Mouse (Mus musculus) urinary bladder, postnatal 25 days (tissue): ENCODE results near the gene Tada3.
A peak's percentile ranks its signal among the peaks of the same experiment; 100 is the strongest.

Experiments
- DNase-seq: peaks from one replicate; pipeline ENCODE4 v3.0.0; 2022; ENCODE audit warnings: low spot score

Gene Tada3

DNA sequence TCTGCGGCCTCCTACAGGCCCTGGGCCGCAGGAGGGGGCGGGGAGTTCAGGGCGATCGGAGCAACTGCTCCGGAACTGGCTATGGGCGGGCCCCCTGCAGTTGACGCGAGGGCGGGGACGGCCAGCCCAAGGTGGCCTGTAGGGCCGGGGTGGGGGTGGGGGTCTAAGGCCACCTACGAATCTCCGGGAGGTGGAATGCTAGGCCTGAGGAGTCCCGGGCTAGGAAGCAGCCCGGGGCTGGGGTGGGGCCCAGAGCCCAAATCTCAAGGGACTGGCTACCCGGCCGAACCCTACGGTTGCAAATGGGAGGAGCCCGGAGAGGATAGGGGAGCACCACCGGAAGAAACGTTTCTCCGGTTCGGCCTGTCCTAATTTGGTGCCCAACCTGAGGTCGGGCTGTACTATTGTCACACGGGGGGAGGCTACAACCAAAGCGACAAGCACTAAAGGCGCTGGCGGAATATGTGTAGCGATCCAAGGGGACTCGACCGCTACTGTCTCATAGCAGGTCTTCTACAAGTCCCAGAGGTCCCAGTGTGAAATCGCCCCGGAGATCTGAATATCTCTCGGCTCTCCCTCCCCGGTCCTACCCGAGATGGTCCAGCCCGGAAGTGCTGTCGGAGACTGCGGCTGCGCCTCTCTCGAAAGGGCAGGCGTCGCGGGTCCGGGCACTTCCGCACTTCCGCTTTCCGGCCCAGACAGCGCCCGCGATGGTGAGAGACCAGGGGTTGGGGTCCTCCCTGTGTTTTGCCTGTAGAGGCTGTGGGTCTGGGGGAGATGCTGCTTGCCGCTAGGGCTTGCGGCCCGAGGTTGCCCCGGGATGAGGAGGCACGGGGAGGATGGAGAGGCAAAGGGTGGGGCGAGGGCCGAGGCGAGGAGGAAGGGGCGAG is at the start of gene Tada3, which contains the start of gene Arpc4:
TSS of gene Tada3 (minus strand) at position 388 of the 890 bp plus-strand sequence.
TSS of gene Arpc4 (plus strand) at position 620 of the 890 bp plus-strand sequence.
- peak; percentile 85 for DNase-seq

DNA sequence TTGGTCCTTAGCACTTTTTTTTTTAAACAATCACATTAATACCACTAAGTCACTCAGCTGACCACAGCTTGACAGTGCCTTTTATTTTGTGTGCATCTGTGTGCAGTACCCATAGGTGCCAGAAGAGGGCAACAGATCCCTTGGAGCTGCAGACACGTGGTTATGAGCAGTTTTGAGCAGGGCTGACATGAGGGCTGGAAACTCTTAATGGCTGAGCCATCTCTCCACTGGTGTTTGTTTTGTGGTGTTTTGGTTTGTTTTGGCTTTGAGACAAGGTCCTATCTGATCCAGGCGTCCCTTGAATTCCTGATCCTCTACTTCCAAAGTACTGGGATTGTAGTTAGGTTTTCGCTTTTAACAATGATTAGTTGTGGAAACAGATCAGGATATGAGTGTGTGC is 49.7 kb upstream of the Tada3 start:
- DNase-seq: no peak

DNA sequence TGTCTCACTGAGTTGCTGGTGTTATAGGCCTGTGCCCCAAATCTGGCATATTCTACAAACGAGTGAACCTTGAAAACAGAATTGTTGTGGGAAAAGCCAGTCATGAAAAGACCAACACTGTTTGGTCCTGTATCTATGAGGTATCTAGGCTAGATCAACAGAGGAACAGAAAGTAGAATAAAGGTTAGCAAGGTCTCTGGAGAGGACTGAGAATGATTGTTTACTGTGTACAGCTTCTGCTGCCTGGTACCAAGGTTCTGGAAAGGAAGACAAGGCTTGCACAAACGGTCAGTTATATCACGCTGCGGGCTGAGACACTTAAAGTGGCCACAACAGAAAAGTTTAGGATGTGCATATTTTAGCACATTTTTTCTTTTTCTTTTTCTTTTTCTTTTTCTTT is 49.0 kb upstream of the Tada3 start:
- DNase-seq: no peak

DNA sequence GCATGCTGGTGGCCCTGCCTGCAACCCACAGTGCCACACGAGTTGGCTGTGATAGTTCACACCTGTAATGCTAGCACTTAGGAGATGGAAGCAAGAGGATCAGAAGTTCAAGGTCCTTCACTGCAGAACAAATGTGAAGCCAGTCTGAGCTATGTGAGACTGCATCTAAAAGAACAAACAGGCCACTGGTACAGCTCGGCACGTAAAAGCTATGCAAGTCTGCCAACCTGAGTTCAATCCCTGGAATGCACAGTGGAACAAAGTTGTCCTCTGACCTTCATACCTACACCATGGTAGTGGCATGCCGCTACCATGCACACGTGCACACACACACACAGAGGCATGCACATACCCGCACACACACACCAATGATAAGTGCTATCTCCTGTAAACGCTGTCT is 46.5 kb upstream of the Tada3 start:
- no peak for DNase-seq

DNA sequence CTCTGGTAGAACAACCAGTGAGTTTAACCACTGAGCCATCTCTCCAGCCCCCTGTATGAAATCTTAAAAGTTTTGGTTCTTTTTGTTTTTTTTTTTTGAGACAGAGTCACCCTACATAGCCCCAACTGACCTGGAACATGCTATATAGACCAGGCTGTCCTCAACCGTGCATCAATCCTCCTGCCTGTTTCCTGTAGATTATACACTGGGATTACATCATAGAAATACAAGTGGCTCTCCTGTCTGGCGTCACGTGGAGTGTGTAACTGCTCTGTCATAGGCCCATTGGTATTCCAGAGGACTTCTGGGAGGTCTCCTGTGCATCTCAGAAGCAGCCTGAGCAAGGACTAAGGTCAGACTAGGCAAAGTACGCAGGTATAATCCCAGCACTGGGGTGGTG is 45.3 kb upstream of the Tada3 start:
- no peak for DNase-seq

DNA sequence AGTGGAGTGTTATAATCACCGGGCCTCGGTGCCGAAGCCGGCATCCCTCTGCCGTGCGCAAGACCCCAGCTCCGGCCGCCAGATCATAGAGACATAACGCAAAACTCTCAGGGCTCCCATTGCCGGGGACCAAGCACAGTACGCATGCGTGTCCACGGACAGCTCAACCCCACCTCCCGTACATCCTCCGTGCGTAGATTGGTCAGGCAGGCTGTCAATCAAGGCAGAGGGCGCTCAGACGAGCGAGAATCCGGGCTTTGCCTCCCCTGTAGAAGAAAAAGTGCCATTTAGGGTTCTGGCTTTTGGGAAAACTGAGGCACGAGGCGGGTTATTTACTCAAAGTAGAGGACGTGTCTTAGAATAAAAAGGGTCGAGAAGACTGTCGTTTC is 41.5 kb upstream of the Tada3 start, which contains the start of gene Rpusd3:
TSS of gene Rpusd3 (minus strand) at position 142 of the 389 bp plus-strand sequence.
- peak; percentile 100 for DNase-seq

DNA sequence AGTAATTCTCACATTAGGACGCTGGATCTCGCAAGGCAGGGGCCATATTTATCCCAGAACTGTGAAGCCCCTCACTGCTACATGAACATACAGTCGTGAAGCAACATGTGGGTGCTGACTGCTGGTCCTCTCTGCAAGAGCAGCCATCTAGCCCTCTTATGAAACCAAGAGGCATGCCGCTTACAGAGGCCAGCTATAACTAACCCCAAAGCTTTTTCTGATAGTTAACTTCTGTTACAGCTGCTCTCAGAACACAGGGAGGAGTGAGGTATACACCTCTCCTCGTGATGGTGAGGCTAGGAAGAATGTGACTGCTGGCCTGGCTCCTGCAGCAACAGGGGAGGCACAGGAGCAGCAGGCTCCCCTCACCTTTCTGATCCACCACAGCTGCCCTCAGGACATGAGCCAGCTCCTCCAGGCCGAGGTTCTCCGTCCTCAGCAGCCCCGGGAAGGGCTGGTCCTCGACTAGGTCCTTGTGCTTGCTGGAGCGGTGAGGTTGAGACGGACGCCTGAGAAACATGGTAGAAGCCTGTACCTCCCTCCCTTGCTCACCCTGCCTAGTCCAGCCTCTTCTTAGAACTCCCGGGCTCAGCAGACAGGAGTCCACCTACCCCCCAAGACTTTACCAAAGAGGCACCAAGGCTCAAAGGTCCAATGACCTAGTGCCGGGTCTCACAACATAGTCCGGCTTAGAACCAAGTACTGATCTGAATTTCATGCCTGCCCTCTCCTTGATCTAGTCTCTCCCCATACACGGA is 40.9 kb upstream of the Tada3 start:
- peak; percentile 24 for DNase-seq

DNA sequence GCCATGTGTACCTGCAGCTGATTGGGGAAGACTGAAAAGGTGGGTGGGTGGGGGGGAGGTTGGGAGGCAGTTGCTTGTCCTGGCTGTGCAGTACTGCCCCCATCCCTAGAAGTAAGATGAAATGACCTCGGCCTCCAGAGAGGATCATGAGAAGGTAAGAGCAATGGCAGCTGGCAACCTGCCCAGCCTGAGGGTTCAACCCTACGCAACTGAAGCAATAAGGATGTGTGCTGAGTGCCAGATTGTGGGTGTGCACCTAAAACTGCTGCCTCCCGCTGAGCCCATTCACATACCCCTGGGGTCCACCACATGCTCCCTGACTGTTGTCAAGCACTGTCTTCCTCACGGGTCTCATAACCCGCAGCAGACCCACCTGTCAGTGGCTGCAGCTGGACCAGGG is 38.7 kb upstream of the Tada3 start:
- DNase-seq: no peak

DNA sequence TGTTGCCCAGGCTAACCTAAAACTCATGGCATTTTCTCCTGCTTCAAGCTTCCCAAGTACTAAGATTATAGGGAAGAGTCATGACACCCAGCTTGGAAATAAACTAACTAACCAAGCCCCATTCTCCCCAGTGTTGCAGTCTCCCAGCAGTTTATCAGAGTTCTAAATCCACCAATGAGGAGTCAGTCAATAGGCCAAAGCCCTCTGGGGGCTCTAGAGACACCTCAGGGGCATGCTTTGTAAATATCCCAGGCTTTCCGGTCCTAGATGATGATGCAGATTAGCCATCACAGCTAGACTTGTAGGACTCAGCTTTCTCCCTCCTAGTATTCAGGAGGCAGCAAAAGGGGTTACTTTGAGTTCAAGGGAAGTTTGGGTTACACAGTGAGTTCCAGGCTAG is 32.3 kb upstream of the Tada3 start:
- no peak for DNase-seq

DNA sequence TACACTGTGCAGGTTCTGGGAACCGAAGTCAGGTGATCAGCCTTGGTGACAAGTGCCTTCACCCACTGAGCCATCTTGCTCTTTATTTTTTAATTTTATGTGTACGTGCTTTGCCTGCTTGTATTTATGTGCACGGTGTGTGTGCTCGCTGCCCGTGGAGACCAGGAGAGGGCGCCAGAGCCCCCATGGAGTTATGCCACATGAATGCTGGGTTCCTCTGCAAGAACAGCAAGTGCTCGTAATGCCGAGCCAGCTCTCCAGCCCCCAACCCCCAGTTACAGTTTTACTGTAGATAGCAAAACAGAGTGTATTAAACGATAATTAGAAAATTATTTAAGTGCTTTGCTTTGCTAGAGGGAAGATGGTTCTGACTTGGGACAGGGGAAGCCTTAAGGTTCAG is 29.0 kb upstream of the Tada3 start:
- no peak for DNase-seq

DNA sequence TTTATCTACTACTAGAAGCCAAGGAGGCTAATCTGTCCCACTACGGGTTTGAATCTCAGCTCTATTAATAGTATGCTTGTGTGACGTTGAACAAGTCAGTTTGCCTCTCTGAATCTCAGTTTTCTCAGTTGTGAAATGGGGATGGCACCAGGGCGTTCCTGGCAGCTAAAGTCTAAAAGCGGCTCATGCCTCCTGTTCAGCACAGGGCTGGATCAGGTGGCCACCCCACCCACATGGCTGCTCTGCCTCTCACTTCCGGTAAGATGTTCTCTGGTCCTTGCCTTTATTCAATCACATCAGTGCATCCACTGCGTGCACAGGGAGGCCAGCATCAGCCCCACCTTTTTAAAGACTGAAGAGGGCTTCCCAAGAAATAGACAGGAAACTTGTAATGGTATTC is 27.8 kb upstream of the Tada3 start:
- DNase-seq: no peak

DNA sequence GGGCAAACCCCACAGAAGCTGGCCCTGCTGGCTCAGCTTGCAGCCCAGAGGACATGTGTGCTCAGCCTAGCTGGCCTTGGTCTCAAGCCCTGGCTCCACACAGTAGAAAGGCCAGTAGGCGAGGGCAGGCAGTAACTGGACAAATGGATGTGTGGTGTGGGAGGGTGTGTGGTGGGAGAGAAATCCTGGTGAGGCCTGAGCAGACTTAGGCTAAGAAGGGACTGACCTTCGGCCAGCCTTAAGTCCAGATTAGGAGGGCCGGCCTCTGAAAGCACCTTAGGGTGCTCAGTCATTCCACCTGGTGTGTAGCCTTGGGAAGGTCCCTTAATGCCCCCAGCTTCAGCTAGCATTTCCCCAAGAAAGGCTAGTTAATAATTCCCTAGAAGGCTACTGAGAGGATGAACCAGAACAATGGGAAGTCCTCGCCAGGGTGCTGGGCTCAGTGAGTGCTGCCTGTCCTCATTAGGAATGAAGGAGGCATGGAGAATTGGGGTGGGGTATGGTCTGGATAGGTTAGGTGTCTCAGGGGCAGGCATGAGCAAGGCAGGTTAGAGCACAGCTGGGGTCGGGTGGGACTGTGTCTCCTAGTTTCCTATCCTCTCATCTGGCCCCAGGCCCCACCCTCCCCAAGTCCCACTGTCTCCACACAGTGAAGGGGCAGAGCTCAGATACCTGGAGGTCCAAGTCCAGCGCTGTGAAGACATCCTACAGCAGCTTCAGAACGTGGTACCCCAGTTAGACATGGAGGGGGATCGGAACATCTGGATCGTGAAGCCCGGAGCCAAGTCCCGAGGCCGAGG is 27.2 kb upstream of the Tada3 start:
- no peak for DNase-seq

DNA sequence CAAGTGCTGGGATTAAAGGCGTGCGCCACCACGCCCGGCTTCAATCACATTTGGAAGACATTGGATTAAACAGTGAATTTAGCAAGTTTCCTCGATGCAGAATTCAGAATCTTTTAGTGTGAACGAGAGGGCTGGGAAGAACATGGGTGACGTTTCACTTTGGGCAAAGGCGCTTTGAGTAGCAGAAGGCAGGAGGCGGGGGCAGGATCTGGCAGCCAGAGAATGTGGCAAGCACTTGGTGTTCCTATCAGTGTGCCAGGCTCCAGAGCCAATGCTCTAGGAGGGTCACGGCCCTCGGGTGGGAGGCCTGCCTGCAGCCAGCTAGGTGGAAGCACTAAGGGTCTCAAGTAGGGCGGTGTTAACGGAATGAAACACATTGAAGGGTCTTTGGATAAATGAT is 24.4 kb upstream of the Tada3 start:
- DNase-seq: no peak

DNA sequence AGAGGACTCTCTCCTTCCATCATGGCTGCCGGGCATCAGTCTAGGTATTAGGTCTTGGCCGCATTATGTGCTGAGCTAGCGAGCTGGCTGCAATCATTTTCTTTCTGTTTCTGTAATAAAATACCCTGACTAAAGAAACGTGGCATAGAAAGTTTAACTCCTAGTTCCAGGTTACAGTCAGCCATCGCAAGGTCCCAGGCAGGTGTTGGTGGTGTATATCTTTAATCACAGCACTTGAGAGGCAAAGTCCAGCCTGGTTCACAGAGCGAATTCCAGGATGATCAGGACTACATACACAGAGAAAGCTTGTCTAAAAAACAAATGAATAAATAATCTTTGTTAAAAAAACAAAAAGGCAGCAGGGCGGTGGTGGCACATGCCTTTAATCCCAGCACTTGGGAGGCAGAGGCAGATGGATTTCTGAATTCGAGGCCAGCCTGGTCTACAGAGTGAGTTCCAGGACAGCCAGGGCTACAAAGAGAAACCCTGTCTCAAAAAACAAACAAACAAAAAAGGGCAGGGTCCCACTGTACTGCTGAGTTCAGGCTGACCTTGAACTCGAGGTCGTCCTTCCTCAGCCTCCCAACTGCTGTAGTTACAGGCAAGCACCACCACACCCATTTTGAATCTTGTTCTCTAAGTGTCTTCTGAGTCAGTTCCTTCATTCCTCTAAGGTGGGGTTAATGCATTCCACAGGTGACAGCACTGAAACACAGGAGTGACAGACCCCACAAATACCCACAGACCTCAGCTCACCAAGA is 18.8 kb upstream of the Tada3 start:
- DNase-seq: no peak

DNA sequence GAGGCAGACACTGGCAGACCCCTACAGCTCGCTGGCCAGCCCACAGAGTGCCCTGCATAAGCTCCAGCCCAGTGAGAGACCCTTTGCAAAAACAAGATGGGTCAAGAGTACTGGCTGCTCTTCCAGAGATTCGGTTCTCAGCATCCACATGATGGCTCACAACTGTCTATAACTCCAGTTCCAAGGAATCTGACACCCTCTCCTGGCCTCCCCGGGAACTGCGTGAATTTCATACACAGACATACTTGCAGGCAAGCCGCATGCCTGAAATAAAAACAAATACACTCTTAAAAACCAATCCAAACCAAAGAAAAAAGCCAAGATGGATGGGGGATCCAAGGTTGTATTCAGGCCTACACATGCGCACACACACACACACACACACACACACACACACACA is 17.8 kb upstream of the Tada3 start:
- DNase-seq: no peak

DNA sequence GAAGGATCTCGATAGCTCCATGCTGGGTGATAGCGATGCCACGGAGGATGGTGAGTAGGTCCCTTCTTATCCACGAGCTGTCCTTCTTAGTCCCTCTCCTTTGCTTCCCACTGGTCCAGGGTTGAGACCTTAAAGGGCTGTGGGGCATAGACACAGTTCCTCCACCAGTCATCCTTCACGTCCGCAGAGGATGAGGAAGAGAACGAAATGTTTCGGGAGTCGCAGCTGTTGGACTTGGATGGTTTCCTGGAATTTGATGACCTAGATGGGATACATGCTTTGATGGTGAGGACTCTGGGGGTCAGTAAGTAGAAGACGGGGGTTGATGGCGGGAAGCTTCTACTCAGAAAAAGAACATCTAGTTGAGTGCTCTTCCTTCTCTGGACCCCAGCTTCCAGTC is 17.1 kb upstream of the Tada3 start:
- no peak for DNase-seq

DNA sequence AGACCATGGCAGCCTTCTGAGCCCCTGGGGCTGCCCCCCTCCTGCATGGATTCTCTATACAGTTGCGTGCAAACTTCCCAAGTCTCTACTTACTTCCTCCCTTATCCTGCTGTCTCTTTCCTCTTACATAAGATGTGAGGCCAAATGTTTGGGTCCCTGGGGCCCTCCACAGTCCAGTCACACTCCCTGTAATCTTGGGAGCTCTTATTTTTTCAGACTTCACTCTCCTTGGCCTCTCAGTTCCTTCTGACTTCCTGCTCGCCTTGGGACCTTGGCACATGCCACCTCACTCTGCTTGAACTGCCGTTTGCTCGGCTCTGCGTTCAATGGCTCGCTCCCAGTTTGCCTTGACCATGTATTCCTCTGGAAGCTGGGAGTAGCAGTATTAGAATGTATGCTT is 16.3 kb upstream of the Tada3 start:
- no peak for DNase-seq

DNA sequence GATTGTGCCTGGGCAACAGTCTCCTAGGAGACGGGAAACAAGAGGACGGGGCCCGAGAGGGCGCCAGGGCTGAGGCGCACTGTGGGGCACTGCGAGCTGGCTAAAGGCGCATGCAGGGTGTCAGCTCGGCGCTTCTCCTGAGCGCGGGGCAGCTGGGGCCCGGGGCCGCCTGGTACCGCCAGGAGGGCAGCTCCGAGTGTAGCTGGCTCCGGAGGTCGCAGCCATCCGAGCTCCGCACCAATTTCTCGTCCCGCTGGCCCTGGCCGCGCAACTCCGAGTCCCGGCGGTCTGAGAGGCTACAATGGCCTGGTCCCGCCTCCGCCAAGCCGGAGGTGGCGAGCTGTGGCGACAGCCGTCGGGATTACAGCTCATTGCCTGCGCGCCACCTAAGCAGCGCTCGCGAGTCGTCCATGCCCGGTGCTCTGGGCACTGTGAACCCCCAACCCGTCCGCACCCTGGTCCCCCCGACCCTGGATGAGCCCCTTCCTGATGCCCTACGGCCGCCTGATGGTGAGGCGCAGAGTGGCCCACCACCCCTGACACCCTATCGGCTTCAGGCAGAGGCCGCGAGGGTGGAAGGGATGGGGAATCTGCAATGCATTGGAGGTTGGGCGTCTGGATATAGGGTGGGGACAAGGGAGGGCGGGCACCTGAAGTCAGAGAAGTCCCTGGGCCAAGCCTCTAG is 14.8 kb upstream of the Tada3 start:
- peak; percentile 21 for DNase-seq

DNA sequence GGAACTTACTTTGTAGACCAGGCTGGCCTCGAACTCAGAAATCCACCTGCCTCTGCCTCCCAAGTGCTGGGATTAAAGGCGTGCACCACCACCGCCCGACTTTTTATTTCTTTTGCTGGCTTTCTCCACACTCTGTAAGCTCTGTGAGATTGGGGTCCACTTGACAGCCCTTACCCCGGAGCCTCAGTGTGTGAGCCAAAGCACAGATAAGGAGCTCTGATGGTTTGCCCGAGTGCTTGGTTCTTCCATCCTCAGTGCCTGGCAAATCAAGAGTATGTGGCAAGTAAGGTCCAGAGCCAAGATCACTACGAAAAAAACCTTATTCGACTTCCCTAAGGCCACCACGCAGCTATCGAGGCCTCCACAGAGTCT is 14.3 kb upstream of the Tada3 start:
- no peak for DNase-seq

DNA sequence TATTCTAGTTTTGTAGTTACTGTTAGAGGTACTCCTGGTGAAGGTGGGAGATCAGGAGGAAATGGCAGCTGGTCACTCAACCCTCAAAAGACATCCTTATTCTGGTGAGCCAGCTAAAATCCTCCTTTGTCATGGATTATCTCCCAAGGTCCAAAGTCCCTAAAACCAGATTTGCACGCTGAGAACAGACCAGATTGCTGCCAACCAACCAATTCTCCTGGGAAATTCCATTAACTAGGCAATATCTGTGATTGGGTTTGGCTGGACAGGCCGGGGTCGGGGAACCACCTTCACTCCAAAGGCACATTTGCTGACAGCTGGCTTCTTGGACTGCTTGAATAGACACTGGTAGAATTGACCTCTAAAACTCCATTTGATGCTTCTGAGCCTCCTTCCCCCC is 13.0 kb upstream of the Tada3 start:
- no peak for DNase-seq

DNA sequence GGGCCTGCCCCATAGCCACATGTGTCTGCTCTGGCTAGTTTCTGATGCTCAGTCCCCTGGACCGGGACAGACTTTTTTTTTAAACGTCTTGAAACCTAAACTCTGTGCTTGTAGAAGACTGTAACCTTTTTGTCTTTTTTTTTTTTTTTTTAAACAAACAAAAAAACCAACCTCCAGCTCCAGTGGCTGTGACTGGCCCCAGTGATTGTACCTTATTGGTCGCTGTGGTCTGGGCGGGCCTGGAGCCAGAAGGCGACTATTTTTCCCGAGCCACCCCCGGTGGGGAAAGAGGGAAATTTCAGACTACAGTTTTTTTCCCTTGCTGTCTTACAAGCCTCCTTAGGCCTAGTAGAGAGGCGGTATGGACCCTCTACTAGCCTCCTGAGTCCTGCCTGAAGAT is 11.3 kb upstream of the Tada3 start, which contains the start of gene Ttll3:
TSS of gene Ttll3 (plus strand) at position 301 of the 400 bp plus-strand sequence.
- DNase-seq: no peak
